Mouse (Mus musculus): ENCODE data around the gene Olfr459. TPM values are rescaled to one million over a fixed set of nuclear protein-coding genes. Genes with fewer than 3 reads are reported as not detected.

Gene Olfr459
- total RNA-seq (2017), result not detected in 3 replicates

- ATAC-seq (replicated peaks; ENCODE audit: insufficient number of reproducible peaks, low FRiP score, low TSS enrichment, poor library complexity, severe bottlenecking), result no peak
Observed at GRCm38 (mm10) chr6:41775077-41775476, at the start of gene Olfr459. Olfr459 (minus strand) TSS chr6:41775177.

- ATAC-seq (replicated peaks; ENCODE audit: insufficient number of reproducible peaks, low FRiP score, low TSS enrichment, poor library complexity, severe bottlenecking), result no peak
Observed at GRCm38 (mm10) chr6:41824086-41824485, 49.1 kb upstream of the Olfr459 start.

DNA sequence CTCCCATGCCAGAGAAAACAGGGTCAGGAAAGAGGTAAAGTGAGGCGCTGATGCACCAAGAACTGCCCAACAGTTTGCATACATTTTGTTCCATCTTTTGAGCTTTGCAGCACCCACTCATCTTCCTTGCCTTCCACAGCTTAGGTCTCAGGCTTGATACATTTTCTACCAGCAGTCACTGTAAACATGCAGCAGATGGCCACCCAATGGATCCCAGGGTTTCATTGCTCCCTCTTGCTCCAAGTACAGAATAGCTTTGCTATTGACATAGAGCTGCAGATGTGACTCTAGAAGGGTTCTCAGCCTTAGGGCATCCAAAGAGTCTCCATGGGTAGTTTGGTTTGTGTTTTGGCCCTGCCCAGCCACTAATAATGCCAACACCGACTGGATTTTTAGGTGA lies 11.7 kb upstream of the Olfr459 start:
- ATAC-seq (replicated peaks; ENCODE audit: insufficient number of reproducible peaks, low FRiP score, low TSS enrichment, poor library complexity, severe bottlenecking), result no peak

DNA sequence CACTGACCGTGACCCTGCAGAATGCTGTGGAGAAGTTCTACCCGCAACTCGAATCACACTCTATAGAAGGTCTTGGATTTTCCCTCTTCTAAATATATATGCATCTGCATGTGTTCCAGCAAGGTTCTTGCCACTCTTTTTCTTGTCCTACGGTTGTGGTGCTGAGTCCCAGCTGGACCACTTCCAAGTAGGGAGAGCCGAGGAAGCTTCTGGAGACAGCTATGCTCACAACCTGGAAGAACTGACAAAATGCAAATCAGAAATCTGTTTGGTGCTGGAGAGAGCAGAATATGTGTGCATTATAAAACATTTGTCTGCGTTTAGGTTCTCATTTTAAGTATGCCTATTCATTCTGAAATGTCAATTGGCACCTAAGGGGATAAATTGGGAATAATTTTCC lies 744 bp upstream of the Olfr459 start:
- ATAC-seq (replicated peaks; ENCODE audit: insufficient number of reproducible peaks, low FRiP score, low TSS enrichment, poor library complexity, severe bottlenecking), result no peak

- no peak for ATAC-seq (replicated peaks; ENCODE audit: insufficient number of reproducible peaks, low FRiP score, low TSS enrichment, poor library complexity, severe bottlenecking)
Observed at GRCm38 (mm10) chr6:41769872-41770271, 5.1 kb downstream of the Olfr459 start.

- ATAC-seq (replicated peaks; ENCODE audit: insufficient number of reproducible peaks, low FRiP score, low TSS enrichment, poor library complexity, severe bottlenecking), result no peak
Observed at GRCm38 (mm10) chr6:41764306-41764705, 10.7 kb downstream of the Olfr459 start.

GRCm38 (mm10) chr6:41762370-41762757 lies 12.6 kb downstream of the Olfr459 start:
- ATAC-seq (replicated peaks; ENCODE audit: insufficient number of reproducible peaks, low FRiP score, low TSS enrichment, poor library complexity, severe bottlenecking), result no peak

DNA sequence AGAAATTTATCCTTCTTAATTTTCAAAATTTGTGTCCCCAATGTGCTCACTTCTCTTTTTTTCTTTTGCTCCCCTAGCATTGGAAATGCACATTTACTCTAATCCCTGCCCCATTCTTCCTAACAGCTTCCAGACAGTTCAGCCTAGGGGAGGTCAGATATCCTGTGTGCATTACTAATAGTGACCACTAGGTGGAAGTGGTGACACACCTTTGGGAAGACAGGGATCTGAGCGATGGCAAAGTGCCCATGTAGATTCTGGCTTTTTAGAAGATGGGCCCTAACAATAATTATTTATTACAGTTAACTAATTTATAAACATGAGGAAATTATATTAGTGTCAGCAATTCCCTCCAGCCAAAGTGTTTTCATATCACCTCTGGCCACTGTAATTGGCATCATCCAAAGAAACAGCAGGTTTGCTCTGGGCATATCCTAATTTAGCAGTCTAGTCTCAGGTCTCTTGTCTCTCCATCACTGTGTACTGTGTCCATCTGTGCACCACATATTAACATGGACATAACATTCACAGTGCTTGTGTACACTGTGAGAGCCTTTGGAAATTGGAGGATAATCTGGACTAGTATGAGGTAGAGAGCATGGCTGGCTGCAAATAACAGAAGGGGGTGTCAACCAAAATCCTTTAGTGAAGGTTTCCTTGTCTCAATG lies 13.1 kb downstream of the Olfr459 start:
- no peak for ATAC-seq (replicated peaks; ENCODE audit: insufficient number of reproducible peaks, low FRiP score, low TSS enrichment, poor library complexity, severe bottlenecking)

- ATAC-seq (replicated peaks; ENCODE audit: insufficient number of reproducible peaks, low FRiP score, low TSS enrichment, poor library complexity, severe bottlenecking), result no peak
Observed at GRCm38 (mm10) chr6:41759618-41760017, 15.4 kb downstream of the Olfr459 start.

- ATAC-seq (replicated peaks; ENCODE audit: insufficient number of reproducible peaks, low FRiP score, low TSS enrichment, poor library complexity, severe bottlenecking), result no peak
Observed at GRCm38 (mm10) chr6:41758421-41758820, 16.6 kb downstream of the Olfr459 start.

DNA sequence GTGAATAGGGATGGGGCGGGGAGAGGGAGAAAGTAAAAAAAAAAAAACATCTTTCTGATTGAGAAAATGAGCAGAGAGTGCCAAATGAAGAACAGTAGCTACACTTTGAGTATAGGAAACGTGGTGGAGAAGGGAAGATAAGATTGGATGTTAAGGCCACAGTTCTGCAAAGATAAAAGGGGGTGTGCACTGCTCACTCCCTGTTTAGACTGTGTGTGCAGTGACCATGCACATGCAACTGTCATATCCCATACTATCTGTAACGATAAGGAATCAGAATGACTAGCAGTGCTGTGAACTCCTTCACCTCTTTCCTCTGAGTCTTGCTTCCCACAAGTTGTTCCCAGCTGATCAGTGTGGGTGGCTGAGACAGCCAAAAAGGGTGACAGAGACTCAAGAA lies 17.8 kb downstream of the Olfr459 start:
- ATAC-seq (replicated peaks; ENCODE audit: insufficient number of reproducible peaks, low FRiP score, low TSS enrichment, poor library complexity, severe bottlenecking), result no peak

- no peak for ATAC-seq (replicated peaks; ENCODE audit: insufficient number of reproducible peaks, low FRiP score, low TSS enrichment, poor library complexity, severe bottlenecking)
Observed at GRCm38 (mm10) chr6:41754626-41755025, 20.4 kb downstream of the Olfr459 start.

GRCm38 (mm10) chr6:41744664-41745392 lies 30.1 kb downstream of the Olfr459 start:
- ATAC-seq (replicated peaks; ENCODE audit: insufficient number of reproducible peaks, low FRiP score, low TSS enrichment, poor library complexity, severe bottlenecking), result no peak

DNA sequence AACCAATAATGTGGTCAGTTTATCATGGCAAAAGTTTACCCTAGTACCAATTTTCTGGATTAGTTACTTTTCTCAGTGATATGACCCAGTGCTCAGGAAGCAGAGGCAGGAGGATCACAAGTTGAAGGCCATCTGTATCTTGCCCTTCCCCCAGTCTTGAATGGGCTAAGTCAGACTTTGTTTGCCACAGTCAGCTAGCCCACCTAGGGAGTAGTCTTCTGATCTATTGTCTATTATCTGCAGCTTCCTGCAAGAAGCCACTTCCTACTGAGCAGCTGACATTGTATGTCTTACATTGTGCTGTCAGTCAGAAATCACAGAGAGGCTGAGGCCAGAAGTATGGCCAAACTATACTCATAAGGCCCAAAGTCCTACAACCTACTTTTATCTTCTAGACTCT lies 33.9 kb downstream of the Olfr459 start:
- ATAC-seq (replicated peaks; ENCODE audit: insufficient number of reproducible peaks, low FRiP score, low TSS enrichment, poor library complexity, severe bottlenecking), result no peak

- no peak for ATAC-seq (replicated peaks; ENCODE audit: insufficient number of reproducible peaks, low FRiP score, low TSS enrichment, poor library complexity, severe bottlenecking)
Observed at GRCm38 (mm10) chr6:41734719-41735470, 40.1 kb downstream of the Olfr459 start.

GRCm38 (mm10) chr6:41727989-41728609 lies 46.9 kb downstream of the Olfr459 start:
- ATAC-seq (replicated peaks; ENCODE audit: insufficient number of reproducible peaks, low FRiP score, low TSS enrichment, poor library complexity, severe bottlenecking), result no peak

GRCm38 (mm10) chr6:41721430-41721829 lies 53.5 kb downstream of the Olfr459 start:
- ATAC-seq (replicated peaks; ENCODE audit: insufficient number of reproducible peaks, low FRiP score, low TSS enrichment, poor library complexity, severe bottlenecking), result no peak

All from monocyte, adult 5-6 weeks (primary cell).